Mouse (Mus musculus): ENCODE results near the gene Pde1c. TPM values are rescaled to one million over a fixed set of nuclear protein-coding genes. Genes with fewer than 3 reads are reported as not detected.

Pde1c gene
- polyA plus RNA-seq, 1 experiment from 2014 or later, result 3.4 TPM

- WGBS, result 56% methylated on average over 5 of the region's 5 CpGs
- no peak overlapping the region for H3K4me3 ChIP-seq
- H3K36me3 ChIP-seq, result no peaks in the 10 kb centered on the region
- no peaks in the 10 kb centered on the region for H3K4me1 ChIP-seq
- no peaks in the 10 kb centered on the region for H3K27me3 ChIP-seq (ENCODE audit: low read depth, poor library complexity, severe bottlenecking)
- no peak overlapping the region for H3K27ac ChIP-seq (replicated peaks)
- DNase-seq (ENCODE audit: low spot score), result no peak
- no peaks in the 10 kb centered on the region for H3K9me3 ChIP-seq (replicated peaks)
Observed at GRCm38 (mm10) chr6:56029986-56030385, 538.9 kb downstream of the Pde1c start.

DNA sequence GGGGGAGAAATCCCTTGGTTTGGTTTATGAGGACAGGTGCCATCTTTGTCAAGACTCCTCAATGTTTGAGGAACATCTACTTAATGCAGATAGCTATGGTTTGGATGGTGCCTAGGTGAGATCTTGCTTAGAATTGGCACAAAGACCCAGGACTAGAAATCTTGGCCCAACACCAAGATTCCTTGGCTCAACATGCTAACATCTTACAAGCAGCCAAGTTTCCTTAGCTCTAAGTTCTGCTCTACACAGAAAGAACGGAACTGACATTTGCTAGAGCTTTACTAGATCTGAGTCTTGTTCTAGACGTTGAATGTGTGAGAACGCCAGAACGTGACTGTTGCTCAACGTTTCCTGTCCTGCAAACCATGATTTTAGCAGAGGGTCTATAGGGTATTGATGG is 540.9 kb downstream of the Pde1c start:
- no peaks in the 10 kb centered on the region; the same call in 1 of the 2 replicates for H3K4me1 ChIP-seq
- H3K4me3 ChIP-seq, result no peak overlapping the region
- H3K36me3 ChIP-seq, result no peaks in the 10 kb centered on the region
- H3K9me3 ChIP-seq (replicated peaks), result no peaks in the 10 kb centered on the region
- 92% methylated on average over 5 of the region's 5 CpGs for WGBS
- no peak for DNase-seq (ENCODE audit: low spot score)
- H3K27ac ChIP-seq (replicated peaks), result no peak overlapping the region
- no peaks in the 10 kb centered on the region for H3K27me3 ChIP-seq (ENCODE audit: low read depth, poor library complexity, severe bottlenecking)

DNA sequence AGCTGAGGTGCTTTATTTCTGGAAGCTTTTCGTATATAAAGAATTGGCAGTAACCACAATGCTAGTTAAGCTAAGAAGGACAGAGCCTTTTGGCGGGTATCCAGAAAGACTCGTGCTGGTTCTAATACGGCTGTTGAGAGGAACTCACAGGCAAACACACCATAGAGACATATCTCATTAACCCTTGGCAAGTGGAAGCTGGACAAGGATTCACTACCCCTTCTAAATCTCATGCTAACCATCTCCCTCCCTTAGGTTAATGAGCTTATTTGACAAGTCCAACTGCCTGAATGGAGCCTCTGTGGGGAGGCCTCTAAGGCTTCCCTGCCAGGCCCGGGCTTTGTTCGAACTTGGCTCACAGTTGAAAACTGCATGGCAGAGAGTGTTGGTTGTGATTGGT is 541.6 kb downstream of the Pde1c start:
- H3K9me3 ChIP-seq (replicated peaks), result no peaks in the 10 kb centered on the region
- WGBS, result 92% methylated on average over 6 of the region's 6 CpGs
- H3K27me3 ChIP-seq (ENCODE audit: low read depth, poor library complexity, severe bottlenecking), result no peaks in the 10 kb centered on the region
- H3K27ac ChIP-seq (replicated peaks), result no peak overlapping the region
- no peak overlapping the region for H3K4me3 ChIP-seq
- DNase-seq (ENCODE audit: low spot score), result no peak
- H3K4me1 ChIP-seq, result no peaks in the 10 kb centered on the region; the same call in 1 of the 2 replicates
- no peaks in the 10 kb centered on the region for H3K36me3 ChIP-seq

DNA sequence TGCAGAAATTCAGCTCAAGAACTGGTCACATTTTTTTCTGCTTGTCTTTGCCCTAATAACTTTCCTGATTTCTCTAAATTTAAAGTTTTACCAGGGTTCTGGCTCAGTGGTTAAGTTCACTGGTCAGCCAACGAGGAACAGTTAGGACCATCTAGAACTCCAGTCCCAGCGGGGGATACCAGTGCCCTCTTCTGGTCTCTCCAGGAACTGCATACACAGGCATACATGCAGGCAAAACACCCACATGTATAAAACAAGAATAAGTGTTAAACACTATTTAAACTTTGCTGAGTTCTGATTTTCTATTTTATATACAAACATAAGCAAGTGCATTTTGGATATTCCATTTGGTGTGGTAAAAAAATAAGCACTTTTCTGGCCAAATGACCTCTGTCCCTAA is 543.4 kb downstream of the Pde1c start:
- Histone ChIP-seq H3K27ac (replicated peaks) (no peak overlapping the region), H3K4me1 (no peaks in the 10 kb centered on the region; the same call in 1 of the 2 replicates), H3K36me3 (no peaks in the 10 kb centered on the region), H3K4me3 (no peak overlapping the region), H3K27me3 (ENCODE audit: low read depth, poor library complexity, severe bottlenecking) (no peaks in the 10 kb centered on the region), H3K9me3 (replicated peaks) (no peaks in the 10 kb centered on the region)
- 66% methylated on average over 2 of the region's 2 CpGs for WGBS
- no peak for DNase-seq (ENCODE audit: low spot score)

Small RNA genes lying within 50 kb of the gene (microRNA-seq; reads per million reads assigned to microRNA genes)
- not detected for gene Gm44413

Other genes with a start within 250 kb of the Pde1c start
- 185 and 223 TPM in 2 replicates for gene Lsm5, start 135.6 kb upstream of the Pde1c start, polyA plus RNA-seq (2016; fragmentation: Nextera tagmentation; extraction: Ambion mirVana)
- 13.7 and 20.1 TPM in 2 replicates for gene Avl9, start 145.8 kb upstream of the Pde1c start, polyA plus RNA-seq (2016; fragmentation: Nextera tagmentation; extraction: Ambion mirVana)
- 36.6 and 37.2 TPM in 2 replicates for gene Kbtbd2, start 228.7 kb upstream of the Pde1c start, polyA plus RNA-seq (2016; fragmentation: Nextera tagmentation; extraction: Ambion mirVana)